Mouse (Mus musculus) liver, embryonic 14.5 days (tissue): ENCODE data around the gene Stip1. TPM values are rescaled to one million over a fixed set of nuclear protein-coding genes. Genes with fewer than 3 reads are reported as not detected.

Experiments
- ATAC-seq: fragments of 200-750 bp; cut with Nextera tagmentation; 2 replicates; pipeline ENCODE4 v1.8.0; 2017; ENCODE audit warnings: moderate number of reproducible peaks, mild to moderate bottlenecking, moderate library complexity; ENCODE audit not compliant: insufficient read depth
- DNase-seq, 3 experiments: peaks; one replicate each; pipeline ENCODE4 v3.0.0-alpha.2; 2012 to 2013; ENCODE audit warnings: low read depth in 3 of 3, low spot score in 3 of 3
- H3K27ac ChIP-seq: fragments of 300-500 bp; sonication (generic); 2 replicates; pipeline ENCODE4 v1.5.1; 2014; ENCODE audit warnings: moderate library complexity, mild to moderate bottlenecking, control low read depth, inconsistent platforms
- H3K27me3 ChIP-seq: fragments of 300-500 bp; sonication (generic); 2 replicates; pipeline ENCODE4 v1.6.1; 2014; ENCODE audit warnings: mild to moderate bottlenecking, low read length, moderate library complexity; ENCODE audit not compliant: control insufficient read depth, insufficient read depth
- H3K36me3 ChIP-seq: fragments of 300-500 bp; sonication (generic); replicated peaks from 2 replicates; pipeline ENCODE4 v1.6.1; 2014; ENCODE audit warnings: low read depth; ENCODE audit not compliant: control insufficient read depth, insufficient read depth
- H3K4me1 ChIP-seq, 2 experiments: fragments of 200-500 bp in 1 of 2; fragments of 300-500 bp in 1 of 2; sonication (generic) in 1 of 2; replicated peaks; 2 replicates each; pipeline ENCODE4 v1.6.1; 2012 to 2014; ENCODE audit warnings: antibody characterized with exemption in 1 of 2, inconsistent platforms in 1 of 2, low read length in 1 of 2; ENCODE audit not compliant: control insufficient read depth in 2 of 2, insufficient read depth in 2 of 2
- H3K4me2 ChIP-seq: fragments of 300-500 bp; sonication (generic); 2 replicates; pipeline ENCODE4 v1.6.1; 2014; ENCODE audit warnings: low read depth, mild to moderate bottlenecking, control low read depth, moderate library complexity
- H3K4me3 ChIP-seq, 2 experiments: fragments of 200-500 bp in 1 of 2; fragments of 300-500 bp in 1 of 2; sonication (generic) in 1 of 2; 2 replicates each; pipeline ENCODE4 v1.5.1; 2012 to 2014; ENCODE audit warnings: low read depth in 2 of 2, low read length in 2 of 2, mild to moderate bottlenecking in 2 of 2, control low read depth in 1 of 2, inconsistent platforms in 1 of 2, moderate library complexity in 1 of 2; ENCODE audit not compliant: insufficient read depth in 1 of 2
- H3K9ac ChIP-seq: fragments of 300-500 bp; sonication (generic); replicated peaks from 2 replicates; pipeline ENCODE4 v1.6.1; 2014; ENCODE audit warnings: mild to moderate bottlenecking, control low read depth, moderate library complexity
- H3K9me3 ChIP-seq: fragments of 300-500 bp; sonication (generic); 2 replicates; pipeline ENCODE4 v1.6.1; 2016; ENCODE audit warnings: low read length, mixed read lengths; ENCODE audit not compliant: control insufficient read depth
- CTCF ChIP-seq: IDR thresholded peaks from 2 replicates; pipeline ENCODE4 v1.5.1; 2016; ENCODE audit warnings: antibody characterized with exemption, low read depth, control low read depth
- EP300 ChIP-seq: IDR thresholded peaks from 2 replicates; pipeline ENCODE4 v1.6.1; 2016; ENCODE audit warnings: antibody characterized with exemption, low read depth
- WGBS: fragments of 180-500 bp; shearing (Covaris S2); extraction: QIAGEN DNeasy Blood & Tissue Kit; methylation state at CpG from one replicate; pipeline ENCODE4 v1.1.7; 2014; ENCODE audit not compliant: insufficient replicate concordance; 5-methylcytosine and 5-hydroxymethylcytosine counted together
- polyA plus RNA-seq, 2 experiments: library from polyadenylated mRNA; depleted of rRNA in 1 of 2; stranded (reverse) in 1 of 2; unstranded in 1 of 2; fragments of >200 nt; fragmentation: Nextera tagmentation in 1 of 2; extraction: Ambion mirVana in 1 of 2; gene quantifications; 2 replicates each; pipeline versions ENCODE4 v1.2.1 to v1.2.3; 2012 to 2014

Gene Stip1
- polyA plus RNA-seq, 2 experiments: 86.2 to 113 TPM

DNA sequence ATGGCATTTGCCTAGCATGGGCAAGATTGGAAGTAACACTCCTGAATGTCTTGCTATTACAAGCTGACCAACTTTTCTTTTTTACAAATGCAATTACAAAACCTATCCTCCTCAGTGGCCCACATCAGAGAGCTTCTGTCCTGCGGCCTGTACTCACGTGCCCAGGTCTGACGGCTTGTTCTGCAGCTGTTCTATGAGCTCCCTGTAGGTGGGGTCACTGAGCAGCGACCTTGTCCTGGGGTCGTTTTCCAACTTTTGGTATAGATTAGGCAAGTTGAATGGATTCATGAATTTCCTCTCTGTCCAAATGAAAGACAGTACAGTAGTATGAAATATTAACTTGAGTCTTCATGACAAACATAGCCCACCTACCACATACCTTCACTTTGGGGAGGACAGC lies 5.8 kb downstream of the Stip1 start:
- no peak overlapping the region for H3K4me3 ChIP-seq
- TF ChIP-seq CTCF (peak; percentile 17; the same call in 1 of the 2 replicates), EP300 (no peak)
- H3K4me1 ChIP-seq: peaks cover 16 to 18% of the 10 kb centered on the region in 2 experiments; a peak in 3 of 4 replicates
- peaks cover 60% of the 10 kb centered on the region for H3K36me3 ChIP-seq
- H3K4me2 ChIP-seq: no peak overlapping the region
- H3K27me3 ChIP-seq: no peaks in the 10 kb centered on the region
- no peaks in the 10 kb centered on the region for H3K9me3 ChIP-seq
- no peak for DNase-seq
- H3K27ac ChIP-seq: no peak overlapping the region
- no peak overlapping the region for H3K9ac ChIP-seq
- ATAC-seq: no peak
- WGBS: 90% methylated on average over 5 of the region's 5 CpGs

DNA sequence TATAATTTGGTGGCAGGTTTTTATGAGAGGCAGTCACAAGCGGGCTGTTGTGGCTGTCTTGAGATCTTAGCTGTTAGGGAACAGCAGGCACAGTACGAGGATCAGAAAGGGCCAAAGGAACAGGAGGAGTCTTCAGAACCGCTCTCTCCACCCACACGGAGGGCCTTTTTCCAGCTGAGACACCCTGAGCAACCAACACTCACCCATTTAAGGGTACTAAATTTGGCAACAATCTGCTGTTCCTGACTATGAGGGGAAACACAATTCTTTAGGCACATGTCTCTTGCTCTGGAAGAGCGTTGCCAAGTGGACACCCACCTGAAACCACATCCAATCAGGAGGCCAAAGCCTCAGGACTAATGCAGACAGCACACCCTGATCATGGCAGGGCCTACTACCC lies 10.2 kb downstream of the Stip1 start:
- TF ChIP-seq EP300 (no peak), CTCF (no peak)
- no peaks in the 10 kb centered on the region for H3K27me3 ChIP-seq
- no peak overlapping the region for H3K9ac ChIP-seq
- no peak overlapping the region for H3K4me3 ChIP-seq
- no peaks in the 10 kb centered on the region for H3K4me1 ChIP-seq
- DNase-seq (no peak), ATAC-seq (no peak)
- WGBS: 85% methylated on average over 5 of the region's 5 CpGs
- H3K27ac ChIP-seq: no peak overlapping the region
- no peak overlapping the region for H3K4me2 ChIP-seq
- no peaks in the 10 kb centered on the region for H3K9me3 ChIP-seq
- peaks cover 92% of the 10 kb centered on the region for H3K36me3 ChIP-seq

DNA sequence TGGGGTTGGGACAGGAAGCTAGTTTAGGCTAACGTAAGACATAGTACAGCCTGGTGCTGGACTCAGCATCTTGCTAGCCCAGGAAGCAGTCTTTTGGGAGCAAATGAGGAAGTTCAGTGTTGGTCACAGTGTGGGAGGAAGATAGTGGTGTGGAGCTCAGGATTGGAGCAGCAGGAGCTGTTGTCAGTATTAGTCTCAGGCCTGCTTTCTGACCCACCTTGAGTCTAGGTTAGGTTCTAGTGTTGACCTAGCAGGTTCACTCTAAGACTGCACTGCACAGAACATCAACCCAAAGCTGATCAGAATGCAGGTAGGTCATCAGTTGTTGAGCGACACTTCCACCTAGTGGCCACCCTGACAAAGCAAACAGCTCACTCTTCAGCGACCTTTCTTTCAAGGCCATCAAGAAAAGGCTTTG lies 19.5 kb downstream of the Stip1 start:
- peak overlapping the region; percentile 98 for H3K27ac ChIP-seq
- no peaks in the 10 kb centered on the region for H3K27me3 ChIP-seq
- H3K4me1 ChIP-seq: peaks cover 19 to 29% of the 10 kb centered on the region in 2 experiments
- H3K9me3 ChIP-seq: no peaks in the 10 kb centered on the region
- peak overlapping the region; percentile 20 to 80; a peak in 2 of 4 replicates for H3K4me3 ChIP-seq
- WGBS: 18% methylated on average over 3 of the region's 3 CpGs
- ATAC-seq (no peak), DNase-seq (peak; percentile 50 to 64 (median 52))
- TF ChIP-seq EP300: no peak
- peak; percentile 93 for TF ChIP-seq CTCF
- H3K36me3 ChIP-seq: peaks cover 55% of the 10 kb centered on the region
- H3K4me2 ChIP-seq: peak overlapping the region; percentile 98
- no peak overlapping the region; the same call in 1 of the 2 replicates for H3K9ac ChIP-seq

DNA sequence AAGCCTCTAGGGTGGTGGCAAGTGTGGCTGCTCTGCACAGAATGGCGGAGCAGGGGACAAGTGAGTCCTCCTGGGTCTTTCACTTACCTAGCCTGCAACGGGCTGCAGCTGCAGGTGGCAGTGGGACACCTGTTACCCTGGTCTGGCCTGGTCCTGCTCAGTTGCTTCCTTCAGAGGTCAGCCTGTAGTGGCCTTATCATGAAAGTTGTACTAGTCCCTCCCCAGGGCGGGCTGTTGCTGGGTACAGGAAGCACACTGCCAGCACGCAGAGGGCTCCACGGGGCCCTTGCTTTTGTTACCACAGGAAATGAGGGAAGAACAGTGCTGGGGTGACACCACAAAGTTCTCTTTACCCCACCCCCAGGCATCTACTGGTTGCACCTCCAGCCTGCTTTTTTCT lies 20.6 kb downstream of the Stip1 start, which contains the start of gene Fermt3:
Gene Fermt3, minus strand, starts transcription at position 279 of the 400 bp plus-strand sequence.
- peak; percentile 61 to 71 (median 67) for DNase-seq
- TF ChIP-seq EP300 (peak; percentile 29; the same call in 1 of the 2 replicates), CTCF (no peak; the same call in 1 of the 2 replicates)
- H3K27me3 ChIP-seq: no peaks in the 10 kb centered on the region
- peak within 1 kb of the TSS; percentile 98 for H3K27ac ChIP-seq
- ATAC-seq: peak; percentile 75
- H3K9ac ChIP-seq: peak within 1 kb of the TSS; percentile 95
- peaks cover 51% of the 10 kb centered on the region for H3K36me3 ChIP-seq
- H3K9me3 ChIP-seq: no peaks in the 10 kb centered on the region
- peak within 1 kb of the TSS; percentile 98 for H3K4me2 ChIP-seq
- peak within 1 kb of the TSS; percentile 73 to 80 for H3K4me3 ChIP-seq
- peaks cover 19 to 29% of the 10 kb centered on the region in 2 experiments for H3K4me1 ChIP-seq
- WGBS: 8% methylated on average over 5 of the region's 5 CpGs

DNA sequence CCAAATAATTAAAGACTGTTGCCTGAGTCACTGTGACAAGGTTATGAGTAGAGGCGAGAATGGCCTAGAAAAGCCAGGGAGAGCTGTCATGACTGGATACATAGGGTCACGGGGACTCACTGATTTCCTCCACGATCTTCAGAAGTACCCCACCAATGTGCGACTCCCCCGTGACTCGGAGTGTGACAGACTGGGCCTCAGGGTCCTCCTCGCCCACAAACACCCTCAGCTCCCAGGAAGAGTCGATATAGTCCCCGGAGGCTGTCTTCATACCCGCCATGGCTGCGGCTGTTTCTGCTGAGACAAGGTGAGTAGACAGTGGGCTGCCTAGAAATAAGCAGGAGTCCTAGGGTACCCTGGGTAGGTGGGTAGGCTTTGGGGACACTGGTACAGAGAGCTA lies 21.2 kb downstream of the Stip1 start:
- Histone ChIP-seq H3K4me1 (peaks cover 19 to 29% of the 10 kb centered on the region in 2 experiments), H3K9ac (peak overlapping the region; percentile 95), H3K9me3 (no peaks in the 10 kb centered on the region), H3K27ac (peak overlapping the region; percentile 98), H3K36me3 (peaks cover 49% of the 10 kb centered on the region), H3K4me3 (peak overlapping the region; percentile 73 to 80), H3K27me3 (no peaks in the 10 kb centered on the region), H3K4me2 (peak overlapping the region; percentile 98)
- no peak for TF ChIP-seq CTCF
- peak; percentile 5; the same call in 1 of the 2 replicates for ATAC-seq
- no peak for DNase-seq
- WGBS: 10% methylated on average over 11 of the region's 11 CpGs
